Mouse (Mus musculus) leukemia stem cell, adult 10-12 weeks (primary cell): Measurements from ENCODE around the gene Tas2r109. TPM values are rescaled to one million over a fixed set of nuclear protein-coding genes. Genes with fewer than 3 reads are reported as not detected.

Experiments used
- polyA plus RNA-seq: library from polyadenylated mRNA; stranded (reverse); fragments of >175 nt; gene quantifications from 2 replicates; pipeline ENCODE4 v1.2.3, GENCODE M21; 2012; ENCODE audit warnings: low replicate concordance

The Tas2r109 gene
- polyA plus RNA-seq: not detected in 2 replicates

DNA sequence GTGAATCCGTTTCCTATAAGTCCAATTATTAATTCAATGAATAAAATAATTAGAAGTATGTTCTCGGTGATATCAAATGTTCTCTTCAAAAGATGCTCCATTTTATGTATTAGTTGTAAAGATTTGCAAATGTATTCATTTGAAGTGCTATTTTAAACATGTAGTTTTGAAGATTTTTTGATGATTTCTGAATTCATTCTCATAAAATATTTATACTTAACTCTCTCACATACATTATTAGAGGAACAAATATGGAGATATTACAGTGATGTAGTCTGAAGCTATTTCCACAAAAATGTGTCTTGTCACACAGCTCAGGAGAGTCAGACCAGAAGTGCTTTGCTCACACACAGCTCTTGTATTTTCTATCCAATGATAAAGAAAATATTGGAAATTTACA is at the start of gene Tas2r109:
Tas2r109 (minus strand) TSS at position 101 of the 400 bp plus-strand sequence.

DNA sequence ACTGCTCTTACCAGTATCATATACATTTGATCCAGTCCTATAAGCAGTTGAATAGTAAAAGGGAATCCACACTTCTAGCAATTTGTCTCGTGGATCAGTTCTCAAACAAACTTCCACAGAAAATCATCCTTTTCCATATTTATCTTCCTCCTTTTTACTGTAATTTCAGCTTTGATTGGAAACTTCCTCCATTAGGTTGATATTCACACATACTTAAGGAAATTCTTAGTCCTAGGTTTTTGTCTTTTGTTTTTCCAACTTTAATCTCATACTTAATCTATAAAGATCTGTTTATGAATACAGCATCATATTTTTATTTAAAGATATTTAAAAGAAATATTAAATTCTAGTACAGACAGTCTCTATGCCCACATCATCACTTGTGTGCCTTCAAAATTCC is 22.9 kb downstream of the Tas2r109 start, which contains the start of gene Tas2r131:
Tas2r131 (minus strand) TSS at position 101 of the 400 bp plus-strand sequence.

DNA sequence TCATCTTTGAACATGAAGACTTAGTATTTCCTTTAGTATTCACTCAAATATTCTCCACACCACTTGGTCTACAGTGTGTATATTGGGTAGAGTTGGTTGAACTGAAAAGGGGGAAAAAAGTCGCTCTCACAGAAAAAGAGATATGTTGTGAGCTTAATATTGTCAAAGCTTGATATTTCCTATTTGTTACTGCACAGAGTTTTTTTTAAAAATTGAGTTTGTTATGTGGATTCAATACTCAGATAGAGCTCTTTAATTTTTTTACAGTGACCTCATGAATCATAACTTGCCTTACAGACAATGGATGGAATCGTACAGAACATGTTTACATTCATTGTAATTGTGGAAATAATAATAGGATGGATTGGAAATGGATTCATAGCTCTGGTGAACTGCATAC is 30.0 kb downstream of the Tas2r109 start, which contains the start of gene Tas2r129:
Tas2r129 (plus strand) TSS at position 301 of the 400 bp plus-strand sequence.

Other genes with a start within 250 kb of the Tas2r109 start
- not detected in 2 replicates for gene Tas2r115, start 242.9 kb downstream of the Tas2r109 start, polyA plus RNA-seq
- gene Tas2r124, start 226.2 kb downstream of the Tas2r109 start, polyA plus RNA-seq: not detected in 2 replicates
- not detected in 2 replicates for gene Tas2r102, start 218.8 kb downstream of the Tas2r109 start, polyA plus RNA-seq
- gene Tas2r136, start 202.8 kb downstream of the Tas2r109 start, polyA plus RNA-seq: not detected in 2 replicates
- not detected in 2 replicates for gene Tas2r117, start 178.1 kb downstream of the Tas2r109 start, polyA plus RNA-seq
- not detected in 2 replicates for gene Tas2r123, start 133.8 kb downstream of the Tas2r109 start, polyA plus RNA-seq
- gene Tas2r116, start 125.5 kb downstream of the Tas2r109 start, polyA plus RNA-seq: not detected in 2 replicates
- not detected in 2 replicates for gene Tas2r110, start 113.0 kb downstream of the Tas2r109 start, polyA plus RNA-seq
- not detected in 2 replicates for gene Tas2r113, start 88.0 kb downstream of the Tas2r109 start, polyA plus RNA-seq
- not detected in 2 replicates for gene Tas2r125, start 71.3 kb downstream of the Tas2r109 start, polyA plus RNA-seq
- not detected in 2 replicates for gene Tas2r129, start 29.9 kb downstream of the Tas2r109 start, polyA plus RNA-seq
- gene Tas2r131, start 23.0 kb downstream of the Tas2r109 start, polyA plus RNA-seq: not detected in 2 replicates
- gene Tas2r103, start 56.1 kb upstream of the Tas2r109 start, polyA plus RNA-seq: not detected in 2 replicates
- not detected in 2 replicates for gene Tas2r140, start 74.9 kb upstream of the Tas2r109 start, polyA plus RNA-seq
- 55.1 and 59.2 TPM in 2 replicates for gene Smim10l1, start 123.9 kb upstream of the Tas2r109 start, polyA plus RNA-seq